Mouse (Mus musculus) layer of hippocampus, adult 2 months (tissue): ENCODE measurements at regions not wholly inside any gene's neighbourhood (a gene's known extent, or its start where the extent isn't known, plus 50 kb on each side); places are given as distances from the start of the nearest gene placed in this dataset.

Experiments used
- DNase-seq, 2 experiments: peaks; one replicate each; pipeline ENCODE4 v3.0.0; 2022; ENCODE audit warnings: low spot score in 2 of 2
- H3K27ac ChIP-seq: fragments of 200-600 bp; 2 replicates; pipeline ENCODE4 v1.8.1; 2022
- H3K4me3 ChIP-seq: fragments of 200-600 bp; 2 replicates; pipeline ENCODE4 v1.8.1; 2022; ENCODE audit warnings: mild to moderate bottlenecking
- CTCF ChIP-seq: fragments of 200-600 bp; conservative IDR thresholded peaks from 2 replicates; pipeline ENCODE4 v1.8.1; 2022; ENCODE audit warnings: antibody characterized with exemption, mild to moderate bottlenecking, moderate library complexity

DNA sequence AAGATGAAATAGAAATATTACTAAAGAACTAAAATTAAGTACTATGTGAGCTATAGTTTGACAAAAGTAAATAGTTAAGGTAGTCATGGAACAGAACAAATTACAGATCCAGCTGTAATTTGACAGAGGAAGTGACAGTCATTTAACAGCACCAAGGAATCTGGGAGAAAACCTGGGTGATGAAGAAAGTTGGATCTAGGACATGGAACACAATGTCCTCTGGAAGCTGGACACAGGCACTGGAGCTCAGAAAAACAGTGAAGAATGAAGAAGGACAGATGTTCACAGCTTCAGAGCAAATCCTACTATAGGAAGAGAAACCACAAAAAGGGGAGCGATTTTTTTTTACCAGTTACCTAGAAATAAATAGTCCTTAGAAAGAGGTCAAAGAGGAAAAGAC is 147.2 kb upstream of the AI593442 start:
- H3K27ac ChIP-seq, result no peak overlapping the region
- no peak overlapping the region for H3K4me3 ChIP-seq
- no peak for DNase-seq
- no peak for TF ChIP-seq CTCF

- no peak for TF ChIP-seq CTCF
- DNase-seq, result no peak
- Histone ChIP-seq H3K4me3 (no peak overlapping the region), H3K27ac (no peak overlapping the region)
These were observed 136.7 kb upstream of the AI593442 start for GRCm38 (mm10) chr9:52816309-52816708.

DNA sequence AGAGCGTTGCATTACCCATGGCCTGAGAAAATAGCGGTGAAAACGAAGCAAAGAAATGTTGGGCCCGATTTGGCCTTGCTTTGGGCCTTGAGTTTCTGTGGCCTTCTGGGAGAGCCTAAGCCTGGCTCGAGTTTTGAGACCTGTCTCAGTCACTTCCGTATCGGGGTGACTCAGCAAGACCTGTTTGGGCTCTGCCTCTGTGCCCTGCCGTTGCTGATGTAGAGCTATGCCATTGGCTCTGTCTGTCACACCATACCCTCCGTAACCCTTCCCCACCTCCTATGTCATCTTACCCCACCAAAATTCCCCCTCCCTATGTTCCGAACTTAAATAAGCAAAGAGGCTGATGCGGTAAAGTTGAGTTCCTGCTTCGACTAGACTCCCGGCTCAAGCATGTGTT is 123.4 kb upstream of the AI593442 start:
- no peak for DNase-seq
- TF ChIP-seq CTCF, result no peak

DNA sequence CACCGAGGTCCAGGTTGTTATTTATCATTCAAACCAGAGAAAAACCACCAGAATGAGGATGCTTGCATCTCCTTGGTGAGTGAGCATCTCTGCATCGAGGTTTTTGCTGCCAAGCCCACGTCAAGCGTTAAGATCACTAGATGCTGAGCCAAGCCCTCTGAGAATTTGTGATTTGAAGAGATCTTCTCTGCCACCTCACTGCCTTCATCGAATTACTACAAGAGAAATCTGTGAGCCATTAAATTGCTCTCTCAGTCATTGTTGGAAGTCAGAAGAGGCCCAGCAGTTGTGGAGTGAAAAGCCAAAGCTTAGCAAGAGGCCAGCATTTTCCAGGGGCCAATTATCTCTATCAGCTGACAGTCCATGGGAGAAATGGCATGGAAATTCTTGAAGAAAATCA is 122.2 kb upstream of the AI593442 start:
- TF ChIP-seq CTCF, result no peak
- DNase-seq, result no peak
- Histone ChIP-seq H3K27ac (no peak overlapping the region), H3K4me3 (no peak overlapping the region)

More for the DNA sequence above, 123.4 kb upstream of the AI593442 start:
- H3K27ac ChIP-seq, result no peak overlapping the region
- H3K4me3 ChIP-seq, result no peak overlapping the region

GRCm38 (mm10) chr9:52800476-52800875 is 120.9 kb upstream of the AI593442 start:
- peak in 1 of 2 experiments; percentile 3 for DNase-seq
- H3K27ac ChIP-seq, result no peak overlapping the region
- no peak overlapping the region for H3K4me3 ChIP-seq
- no peak for TF ChIP-seq CTCF

- no peak for TF ChIP-seq CTCF
- Histone ChIP-seq H3K4me3 (no peak overlapping the region), H3K27ac (peak overlapping the region; percentile 36; the same call in 1 of the 2 replicates)
- peak; percentile 9 to 34 for DNase-seq
These were observed 113.0 kb upstream of the AI593442 start for GRCm38 (mm10) chr9:52792596-52792995.

DNA sequence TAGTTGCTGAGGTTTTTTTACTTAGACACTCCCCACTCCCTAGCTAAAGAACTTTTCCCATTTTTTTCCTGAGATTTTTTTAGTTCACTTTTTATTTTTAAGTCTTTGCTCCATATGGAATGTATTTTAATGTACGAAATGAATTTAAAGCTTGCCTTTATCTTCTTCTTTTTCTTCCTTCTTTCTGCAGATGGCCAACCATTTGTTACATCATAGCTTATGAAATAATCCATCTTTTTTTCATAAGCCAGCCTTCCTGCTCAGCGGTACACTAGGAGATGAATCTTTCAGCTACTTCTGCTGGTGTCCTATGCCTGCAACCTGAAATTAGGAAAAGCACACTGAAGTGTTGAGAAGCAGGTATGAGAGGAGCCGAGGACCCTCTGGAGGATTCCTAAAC is 102.9 kb upstream of the AI593442 start:
- Histone ChIP-seq H3K4me3 (no peak overlapping the region), H3K27ac (no peak overlapping the region)
- no peak for DNase-seq
- no peak for TF ChIP-seq CTCF

- TF ChIP-seq CTCF, result no peak
- DNase-seq, result no peak
- Histone ChIP-seq H3K4me3 (no peak overlapping the region), H3K27ac (peak overlapping the region; percentile 75)
These were observed 97.0 kb upstream of the AI593442 start for GRCm38 (mm10) chr9:52776542-52776941.

DNA sequence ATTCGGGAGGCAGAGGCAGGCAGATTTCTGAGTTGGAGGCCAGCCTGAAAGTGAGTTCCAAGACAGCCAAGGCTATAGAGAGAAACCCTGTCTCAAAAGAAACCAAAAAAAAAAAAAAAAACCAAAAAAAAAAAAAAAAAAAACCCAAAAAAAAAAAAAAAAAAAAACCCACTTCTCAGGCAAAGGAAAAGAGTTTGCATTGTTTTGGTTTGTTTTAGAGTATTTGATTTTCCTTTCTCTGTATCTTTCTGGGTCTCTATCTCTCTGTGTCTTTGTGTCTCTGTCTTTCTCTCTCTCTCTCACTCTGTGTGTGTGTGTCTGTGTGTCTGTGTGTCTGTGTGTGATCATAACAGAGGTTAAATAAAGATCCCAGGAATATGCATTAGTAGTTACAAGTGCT is 95.7 kb upstream of the AI593442 start:
- TF ChIP-seq CTCF, result no peak
- H3K27ac ChIP-seq, result no peak overlapping the region
- no peak for DNase-seq
- no peak overlapping the region for H3K4me3 ChIP-seq

DNA sequence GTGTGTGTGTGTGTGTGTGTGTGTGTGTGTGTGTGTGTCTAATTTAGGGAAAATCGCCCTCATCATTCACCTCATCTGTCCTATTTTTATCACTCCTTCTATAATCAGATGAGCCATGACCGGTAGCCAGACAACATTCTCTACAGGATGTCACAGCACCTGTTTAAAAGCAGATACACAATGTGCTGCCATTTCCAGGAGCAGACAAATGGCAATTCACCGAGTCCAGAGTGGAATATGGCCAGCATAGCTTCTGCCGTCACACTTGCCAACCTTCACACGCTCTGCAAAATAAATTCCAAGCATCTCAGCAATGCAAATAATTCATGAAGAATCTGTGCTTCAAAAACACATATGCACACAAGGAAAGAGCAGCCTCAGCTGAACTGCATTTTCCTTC is 88.5 kb upstream of the AI593442 start:
- TF ChIP-seq CTCF, result no peak
- peak overlapping the region; percentile 83 for H3K27ac ChIP-seq
- no peak for DNase-seq
- H3K4me3 ChIP-seq, result no peak overlapping the region

DNA sequence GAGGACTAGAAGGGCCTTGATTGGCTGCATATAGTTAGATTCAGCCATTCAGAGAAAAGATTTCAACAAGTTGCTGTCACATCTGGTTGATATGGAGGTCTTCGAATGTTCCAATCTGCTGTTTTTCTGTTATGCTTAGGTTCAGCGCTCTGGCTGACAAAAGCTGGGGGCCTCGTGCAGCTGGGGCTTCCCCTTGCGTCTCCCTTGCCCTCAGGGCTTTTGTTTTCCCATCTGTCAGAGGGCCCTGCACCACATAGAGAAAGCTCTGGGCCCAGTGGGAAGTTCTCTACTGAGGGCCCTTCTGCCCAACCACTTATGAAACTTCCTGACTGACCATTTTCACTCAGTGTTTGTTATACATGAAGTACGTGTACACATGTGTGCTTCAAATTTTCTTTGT is 86.2 kb upstream of the AI593442 start:
- Histone ChIP-seq H3K27ac (no peak overlapping the region), H3K4me3 (no peak overlapping the region)
- no peak for DNase-seq
- no peak for TF ChIP-seq CTCF

DNA sequence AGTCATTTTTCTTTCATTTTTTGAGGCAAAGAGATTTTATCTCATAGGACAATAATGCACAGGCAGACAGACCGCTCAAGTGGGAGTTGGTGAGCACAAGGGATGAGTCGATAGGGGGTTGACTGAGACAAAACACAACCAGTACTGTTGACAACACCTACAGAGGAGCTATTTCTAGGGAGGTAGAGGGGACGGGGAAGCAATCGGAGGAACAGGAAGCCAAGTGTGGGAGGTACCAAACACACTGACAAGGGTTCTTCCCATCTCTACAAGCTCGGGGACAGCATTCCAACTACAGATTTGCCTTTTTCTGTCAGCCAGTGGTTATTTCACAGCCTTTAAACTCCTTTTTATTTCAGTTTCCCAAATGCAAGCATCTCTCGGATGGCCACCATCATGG is 83.3 kb upstream of the AI593442 start:
- H3K4me3 ChIP-seq, result no peak overlapping the region
- no peak for TF ChIP-seq CTCF
- H3K27ac ChIP-seq, result peak overlapping the region; percentile 83
- DNase-seq, result peak; percentile 50 to 78

GRCm38 (mm10) chr9:52761257-52761656 is 81.7 kb upstream of the AI593442 start:
- Histone ChIP-seq H3K27ac (no peak overlapping the region), H3K4me3 (no peak overlapping the region)
- no peak for TF ChIP-seq CTCF
- no peak for DNase-seq

- Histone ChIP-seq H3K27ac (no peak overlapping the region), H3K4me3 (no peak overlapping the region)
- no peak for TF ChIP-seq CTCF
- no peak for DNase-seq
These were observed 68.8 kb upstream of the AI593442 start for GRCm38 (mm10) chr9:52748366-52748765.

DNA sequence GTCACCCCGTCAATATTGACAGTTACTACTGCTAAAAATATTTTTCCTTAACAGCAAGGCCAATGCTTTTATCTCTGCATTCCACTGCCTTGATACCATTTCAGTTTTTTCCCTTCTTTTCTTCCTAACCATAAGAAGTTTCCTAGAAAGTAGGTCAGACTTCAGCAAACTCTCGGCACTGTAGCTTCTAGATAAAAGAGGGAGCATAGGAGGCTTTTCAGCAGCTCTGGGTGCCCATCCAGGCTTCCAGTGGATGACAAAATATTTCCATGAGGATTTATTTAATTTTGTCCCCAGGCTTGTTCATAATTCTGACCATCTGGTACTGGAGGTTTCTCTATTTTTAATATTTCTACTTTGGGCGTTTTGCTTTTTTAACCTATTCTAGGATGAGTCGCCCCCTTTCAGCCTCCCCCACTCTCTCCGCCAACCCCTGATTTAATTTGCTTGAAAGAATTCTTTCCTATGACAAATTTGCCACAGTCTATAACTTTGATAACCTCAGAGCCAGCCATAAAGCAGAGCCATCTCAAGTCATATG is 59.0 kb upstream of the AI593442 start:
- H3K27ac ChIP-seq, result peak overlapping the region; percentile 6; the same call in 1 of the 2 replicates
- no peak for TF ChIP-seq CTCF
- no peak for DNase-seq
- H3K4me3 ChIP-seq, result no peak overlapping the region
